Mouse (Mus musculus) liver, embryonic 14.5 days (tissue): ENCODE measurements around the gene Gm10037. TPM values are rescaled to one million over a fixed set of nuclear protein-coding genes. Genes with fewer than 3 reads are reported as not detected.
"Not testable (repeated sequence)": the region's sequence is repeated elsewhere in the genome, so short reads cannot be mapped to it uniquely, and the experiment has no call there.

Experiments used
- ATAC-seq: fragments of 200-750 bp; cut with Nextera tagmentation; 2 replicates; pipeline ENCODE4 v1.8.0; 2017; ENCODE audit warnings: moderate number of reproducible peaks, mild to moderate bottlenecking, moderate library complexity; ENCODE audit not compliant: insufficient read depth
- DNase-seq, 3 experiments: peaks; one replicate each; pipeline ENCODE4 v3.0.0-alpha.2; 2012 to 2013; ENCODE audit warnings: low read depth in 3 of 3, low spot score in 3 of 3
- H3K27ac ChIP-seq: fragments of 300-500 bp; sonication (generic); 2 replicates; pipeline ENCODE4 v1.5.1; 2014; ENCODE audit warnings: moderate library complexity, mild to moderate bottlenecking, control low read depth, inconsistent platforms
- H3K27me3 ChIP-seq: fragments of 300-500 bp; sonication (generic); 2 replicates; pipeline ENCODE4 v1.6.1; 2014; ENCODE audit warnings: mild to moderate bottlenecking, low read length, moderate library complexity; ENCODE audit not compliant: control insufficient read depth, insufficient read depth
- H3K36me3 ChIP-seq: fragments of 300-500 bp; sonication (generic); replicated peaks from 2 replicates; pipeline ENCODE4 v1.6.1; 2014; ENCODE audit warnings: low read depth; ENCODE audit not compliant: control insufficient read depth, insufficient read depth
- H3K4me1 ChIP-seq, 2 experiments: fragments of 200-500 bp in 1 of 2; fragments of 300-500 bp in 1 of 2; sonication (generic) in 1 of 2; replicated peaks; 2 replicates each; pipeline ENCODE4 v1.6.1; 2012 to 2014; ENCODE audit warnings: antibody characterized with exemption in 1 of 2, inconsistent platforms in 1 of 2, low read length in 1 of 2; ENCODE audit not compliant: control insufficient read depth in 2 of 2, insufficient read depth in 2 of 2
- H3K4me2 ChIP-seq: fragments of 300-500 bp; sonication (generic); 2 replicates; pipeline ENCODE4 v1.6.1; 2014; ENCODE audit warnings: low read depth, mild to moderate bottlenecking, control low read depth, moderate library complexity
- H3K4me3 ChIP-seq, 2 experiments: fragments of 200-500 bp in 1 of 2; fragments of 300-500 bp in 1 of 2; sonication (generic) in 1 of 2; 2 replicates each; pipeline ENCODE4 v1.5.1; 2012 to 2014; ENCODE audit warnings: low read depth in 2 of 2, low read length in 2 of 2, mild to moderate bottlenecking in 2 of 2, control low read depth in 1 of 2, inconsistent platforms in 1 of 2, moderate library complexity in 1 of 2; ENCODE audit not compliant: insufficient read depth in 1 of 2
- H3K9ac ChIP-seq: fragments of 300-500 bp; sonication (generic); replicated peaks from 2 replicates; pipeline ENCODE4 v1.6.1; 2014; ENCODE audit warnings: mild to moderate bottlenecking, control low read depth, moderate library complexity
- H3K9me3 ChIP-seq: fragments of 300-500 bp; sonication (generic); 2 replicates; pipeline ENCODE4 v1.6.1; 2016; ENCODE audit warnings: low read length, mixed read lengths; ENCODE audit not compliant: control insufficient read depth
- CTCF ChIP-seq: IDR thresholded peaks from 2 replicates; pipeline ENCODE4 v1.5.1; 2016; ENCODE audit warnings: antibody characterized with exemption, low read depth, control low read depth
- EP300 ChIP-seq: IDR thresholded peaks from 2 replicates; pipeline ENCODE4 v1.6.1; 2016; ENCODE audit warnings: antibody characterized with exemption, low read depth
- WGBS: fragments of 180-500 bp; shearing (Covaris S2); extraction: QIAGEN DNeasy Blood & Tissue Kit; methylation state at CpG from one replicate; pipeline ENCODE4 v1.1.7; 2014; ENCODE audit not compliant: insufficient replicate concordance; 5-methylcytosine and 5-hydroxymethylcytosine counted together
- polyA plus RNA-seq, 2 experiments: library from polyadenylated mRNA; depleted of rRNA in 1 of 2; stranded (reverse) in 1 of 2; unstranded in 1 of 2; fragments of >200 nt; fragmentation: Nextera tagmentation in 1 of 2; extraction: Ambion mirVana in 1 of 2; gene quantifications; 2 replicates each; pipeline versions ENCODE4 v1.2.1 to v1.2.3; 2012 to 2014

The Gm10037 gene
- polyA plus RNA-seq, 2 experiments, result 0.26 to 0.28 TPM

DNA sequence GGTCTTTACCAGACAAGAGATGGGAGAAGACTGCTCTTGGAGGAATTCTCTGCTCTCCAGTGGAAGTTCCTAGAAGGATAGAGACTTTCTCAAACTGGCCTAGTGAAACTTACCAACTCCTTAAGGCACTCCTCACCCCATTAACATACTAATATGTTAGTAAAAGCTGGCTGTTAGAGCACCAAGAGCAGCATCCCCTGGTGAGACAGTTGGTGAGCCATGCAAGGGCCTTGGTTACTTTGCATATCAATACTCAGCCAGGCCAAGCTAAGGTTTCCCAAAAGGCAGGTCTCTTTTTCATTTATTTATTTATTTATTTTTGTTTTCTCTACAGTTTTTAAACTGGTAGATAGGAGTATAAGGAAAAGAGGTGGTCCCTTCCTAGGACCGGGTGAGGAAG lies 26.4 kb downstream of the Gm10037 start:
- ATAC-seq, result no peak
- no peaks in the 10 kb centered on the region for H3K27me3 ChIP-seq
- H3K4me3 ChIP-seq, result no peak overlapping the region
- H3K36me3 ChIP-seq, result no peaks in the 10 kb centered on the region
- no peak overlapping the region for H3K9ac ChIP-seq
- no peaks in the 10 kb centered on the region for H3K9me3 ChIP-seq
- H3K4me1 ChIP-seq, result no peaks in the 10 kb centered on the region
- H3K4me2 ChIP-seq, result no peak overlapping the region
- no peak for DNase-seq
- TF ChIP-seq EP300, result no peak
- no peak for TF ChIP-seq CTCF
- WGBS, result 10% methylated on average over 1 of the region's 1 CpGs
- H3K27ac ChIP-seq, result no peak overlapping the region

DNA sequence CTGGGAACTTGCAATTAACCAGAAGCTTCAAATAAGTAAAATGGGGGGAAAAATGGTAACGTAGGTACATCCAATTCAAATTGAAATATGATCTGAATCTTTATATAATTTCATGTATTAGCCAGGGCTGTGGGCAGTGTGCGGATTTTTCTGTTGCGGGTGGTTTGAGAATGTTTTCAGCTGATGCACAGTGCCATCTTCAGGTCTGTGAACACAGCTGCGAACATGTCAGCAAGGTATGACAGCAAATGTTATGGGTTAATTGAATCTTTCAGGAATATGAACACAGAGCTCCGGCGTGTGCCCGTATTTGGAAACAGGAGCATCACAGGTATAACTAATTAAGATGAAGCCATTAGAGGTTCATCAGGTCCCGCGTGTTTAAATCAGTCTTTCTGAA lies 31.6 kb downstream of the Gm10037 start:
- Histone ChIP-seq H3K4me2 (no peak overlapping the region), H3K9me3 (no peaks in the 10 kb centered on the region), H3K27me3 (no peaks in the 10 kb centered on the region), H3K27ac (no peak overlapping the region), H3K4me1 (no peaks in the 10 kb centered on the region), H3K4me3 (no peak overlapping the region), H3K9ac (no peak overlapping the region), H3K36me3 (no peaks in the 10 kb centered on the region)
- TF ChIP-seq EP300, result no peak
- TF ChIP-seq CTCF, result no peak
- 70% methylated on average over 9 of the region's 9 CpGs for WGBS
- DNase-seq, result no peak
- no peak for ATAC-seq

DNA sequence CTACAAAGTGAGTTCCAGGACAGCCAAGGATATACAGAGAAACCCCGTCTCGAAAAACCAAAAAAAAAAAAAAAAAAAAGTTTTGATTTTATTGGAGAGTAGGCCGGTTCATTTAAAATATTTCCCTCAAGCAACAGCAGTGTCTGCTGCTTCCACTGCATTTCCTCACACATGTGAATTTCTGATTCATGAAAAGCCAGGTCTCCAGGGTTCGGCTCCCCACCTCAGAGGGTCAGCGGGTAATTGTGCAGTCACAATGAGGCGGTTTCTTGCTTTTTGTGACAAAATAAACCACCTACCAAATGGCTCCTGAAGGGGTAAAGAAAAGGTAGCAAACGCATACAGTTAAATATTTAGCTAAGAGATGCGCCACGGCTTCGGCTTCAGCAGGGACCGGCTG lies 32.1 kb downstream of the Gm10037 start, which contains the start of gene BC048507:
BC048507 (plus strand) TSS at position 301 of the 400 bp plus-strand sequence.
- DNase-seq, result no peak
- H3K27me3 ChIP-seq, result no peaks in the 10 kb centered on the region
- no peak within 1 kb of the TSS for H3K4me3 ChIP-seq
- no peak for ATAC-seq
- H3K9ac ChIP-seq, result no peak within 1 kb of the TSS
- H3K4me1 ChIP-seq, result no peaks in the 10 kb centered on the region
- 72% methylated on average over 11 of the region's 11 CpGs for WGBS
- H3K4me2 ChIP-seq, result no peak within 1 kb of the TSS
- H3K27ac ChIP-seq, result no peak within 1 kb of the TSS
- no peaks in the 10 kb centered on the region for H3K36me3 ChIP-seq
- TF ChIP-seq CTCF (no peak), EP300 (no peak)
- H3K9me3 ChIP-seq, result no peaks in the 10 kb centered on the region

DNA sequence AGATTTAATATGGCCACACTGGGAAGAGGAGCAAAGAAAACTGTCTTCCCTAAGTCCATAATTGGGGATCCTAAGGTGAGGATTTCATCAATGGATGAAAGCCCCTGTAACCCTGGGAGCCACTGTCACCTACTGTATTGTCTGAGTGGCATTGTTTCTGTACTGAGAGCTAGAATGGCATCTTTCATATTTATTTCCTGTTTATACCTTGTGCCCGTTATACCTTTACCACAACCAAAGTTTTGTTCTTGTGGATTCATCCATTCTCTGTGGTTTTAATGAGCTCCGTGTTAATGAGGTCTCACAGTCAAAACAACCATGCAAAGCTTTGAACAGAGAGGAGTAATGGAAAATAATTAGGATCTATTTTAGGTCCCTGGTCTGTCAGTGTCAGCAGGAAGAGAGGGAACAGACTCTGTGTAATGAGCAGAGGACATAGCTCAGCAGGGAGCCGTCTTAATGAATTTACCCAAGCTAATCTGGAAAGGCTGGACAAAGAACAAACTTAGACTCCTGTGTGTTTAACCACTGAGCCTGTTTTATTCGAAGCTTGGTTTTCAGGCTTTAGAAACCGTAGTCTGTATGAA lies 34.0 kb downstream of the Gm10037 start:
- no peak overlapping the region for H3K4me3 ChIP-seq
- no peak overlapping the region for H3K9ac ChIP-seq
- no peaks in the 10 kb centered on the region for H3K4me1 ChIP-seq
- no peaks in the 10 kb centered on the region for H3K36me3 ChIP-seq
- WGBS, result 54% methylated on average over 5 of the region's 5 CpGs
- no peak overlapping the region for H3K27ac ChIP-seq
- no peaks in the 10 kb centered on the region for H3K27me3 ChIP-seq
- ATAC-seq, result no peak
- no peak for DNase-seq
- H3K4me2 ChIP-seq, result no peak overlapping the region
- TF ChIP-seq EP300 (no peak), CTCF (no peak)
- no peaks in the 10 kb centered on the region for H3K9me3 ChIP-seq

DNA sequence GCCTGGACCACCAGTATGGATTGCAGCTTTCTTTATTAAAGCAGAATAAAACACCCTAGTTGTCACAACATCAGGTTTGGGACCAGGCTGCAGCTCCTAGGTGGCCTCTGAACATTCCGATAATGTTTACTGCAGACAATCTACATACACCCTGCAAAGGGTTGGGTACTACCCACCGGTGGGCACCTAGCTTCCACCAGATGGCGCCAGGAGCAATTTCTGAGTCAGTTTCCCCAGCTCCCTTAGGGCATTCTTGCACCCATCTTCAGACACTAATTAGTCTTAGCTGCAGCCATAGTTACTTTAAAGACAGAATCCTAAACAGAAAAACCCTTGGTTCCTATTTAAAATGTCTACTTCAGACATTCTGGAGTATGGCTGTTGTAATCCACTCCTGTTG lies 37.0 kb downstream of the Gm10037 start:
- no peaks in the 10 kb centered on the region for H3K27me3 ChIP-seq
- H3K36me3 ChIP-seq, result no peaks in the 10 kb centered on the region
- ATAC-seq, result no peak
- no peak for DNase-seq
- 26% methylated on average over 3 of the region's 3 CpGs for WGBS
- H3K9ac ChIP-seq, result no peak overlapping the region
- H3K27ac ChIP-seq, result no peak overlapping the region
- H3K9me3 ChIP-seq, result no peaks in the 10 kb centered on the region
- H3K4me2 ChIP-seq, result no peak overlapping the region
- no peak overlapping the region for H3K4me3 ChIP-seq
- TF ChIP-seq CTCF (peak; percentile 27; the same call in 1 of the 2 replicates), EP300 (no peak)
- no peaks in the 10 kb centered on the region for H3K4me1 ChIP-seq

DNA sequence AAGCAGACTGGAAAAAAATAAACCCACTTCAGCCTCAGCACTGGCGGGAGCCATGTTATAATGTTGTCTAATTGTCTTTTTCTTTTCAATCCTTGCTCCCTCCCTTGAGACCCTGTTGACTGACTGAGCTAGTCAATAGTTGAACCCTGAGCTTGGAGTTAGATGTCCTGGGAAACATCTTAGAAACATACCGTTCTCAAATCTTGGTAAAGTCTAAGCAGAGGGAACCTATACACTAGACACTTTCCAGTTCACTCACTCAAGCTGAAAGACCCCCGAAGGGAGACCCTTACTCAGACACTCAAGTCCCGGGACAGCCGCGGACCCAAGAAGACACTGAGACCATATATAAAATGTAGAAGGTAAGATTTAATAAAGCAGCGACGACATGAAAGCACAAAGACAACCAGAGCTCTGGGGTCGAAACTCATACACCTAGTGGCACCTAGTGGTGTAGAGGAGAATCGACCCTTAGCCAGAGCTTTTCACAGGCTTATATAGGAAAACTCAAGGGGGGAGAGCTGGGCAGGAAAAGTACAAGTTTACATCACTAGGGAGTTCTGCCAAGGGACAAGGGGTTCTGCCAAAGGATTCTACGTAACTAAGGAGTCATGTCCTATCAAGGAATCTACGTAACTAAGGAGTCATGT lies 45.3 kb downstream of the Gm10037 start:
- H3K27ac ChIP-seq, H3K9me3 ChIP-seq, H3K4me2 ChIP-seq, H3K27me3 ChIP-seq, H3K4me1 ChIP-seq, DNase-seq, H3K4me3 ChIP-seq, H3K9ac ChIP-seq, H3K36me3 ChIP-seq, ATAC-seq: not testable (repeated sequence)
- WGBS, result 22% methylated on average over 6 of the region's 12 CpGs
